Mouse (Mus musculus) spleen, postnatal 14 days (tissue): Measurements from ENCODE around the gene Cd276.

Source experiments
- DNase-seq, 2 experiments: peaks; one replicate each; pipeline ENCODE4 v3.0.0; 2021 to 2022; ENCODE audit warnings: low spot score in 2 of 2

Cd276 gene

DNA sequence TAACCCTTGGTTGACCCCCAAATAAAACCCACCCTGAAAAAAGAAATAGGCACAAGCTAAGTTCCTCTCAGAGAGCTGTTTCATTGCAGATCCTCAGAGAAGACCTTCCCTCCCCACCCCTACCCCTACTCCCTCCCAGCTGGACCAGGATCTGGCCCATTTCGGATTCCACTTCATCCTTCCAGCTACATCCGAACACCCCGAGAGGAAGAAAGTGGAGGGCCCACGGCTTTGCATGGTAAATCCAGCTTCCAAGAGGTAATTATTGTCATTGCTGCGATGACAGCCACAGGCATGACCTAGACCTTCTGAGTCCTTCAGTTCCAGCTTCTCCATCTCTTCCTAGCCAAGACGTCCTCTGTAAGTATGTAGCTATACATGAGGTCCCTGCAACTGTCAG lies 4.3 kb downstream of the Cd276 start:
- DNase-seq = no peak

GRCm38 (mm10) chr9:58549694-58550093 lies 5.5 kb downstream of the Cd276 start:
- DNase-seq = no peak

DNA sequence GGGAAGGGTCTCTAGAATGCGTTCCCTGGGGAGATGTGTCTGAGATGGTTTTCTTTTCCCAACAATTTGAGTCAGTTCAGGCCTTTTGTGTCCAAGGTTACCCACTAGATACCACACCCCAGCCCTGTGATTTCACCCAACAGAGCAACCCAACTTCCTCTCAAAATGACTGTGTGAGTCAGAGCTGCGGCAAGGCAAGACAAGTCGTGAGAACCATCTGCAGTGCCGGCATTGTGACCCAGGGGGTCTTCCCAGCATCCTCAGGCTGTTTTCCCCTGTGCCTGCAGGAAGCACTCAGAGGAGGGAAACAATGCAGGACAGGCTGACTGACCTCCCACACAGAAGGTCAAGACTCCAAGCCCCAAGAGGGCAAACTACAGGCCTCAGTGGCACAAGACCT lies 6.3 kb downstream of the Cd276 start:
- DNase-seq = no peak

DNA sequence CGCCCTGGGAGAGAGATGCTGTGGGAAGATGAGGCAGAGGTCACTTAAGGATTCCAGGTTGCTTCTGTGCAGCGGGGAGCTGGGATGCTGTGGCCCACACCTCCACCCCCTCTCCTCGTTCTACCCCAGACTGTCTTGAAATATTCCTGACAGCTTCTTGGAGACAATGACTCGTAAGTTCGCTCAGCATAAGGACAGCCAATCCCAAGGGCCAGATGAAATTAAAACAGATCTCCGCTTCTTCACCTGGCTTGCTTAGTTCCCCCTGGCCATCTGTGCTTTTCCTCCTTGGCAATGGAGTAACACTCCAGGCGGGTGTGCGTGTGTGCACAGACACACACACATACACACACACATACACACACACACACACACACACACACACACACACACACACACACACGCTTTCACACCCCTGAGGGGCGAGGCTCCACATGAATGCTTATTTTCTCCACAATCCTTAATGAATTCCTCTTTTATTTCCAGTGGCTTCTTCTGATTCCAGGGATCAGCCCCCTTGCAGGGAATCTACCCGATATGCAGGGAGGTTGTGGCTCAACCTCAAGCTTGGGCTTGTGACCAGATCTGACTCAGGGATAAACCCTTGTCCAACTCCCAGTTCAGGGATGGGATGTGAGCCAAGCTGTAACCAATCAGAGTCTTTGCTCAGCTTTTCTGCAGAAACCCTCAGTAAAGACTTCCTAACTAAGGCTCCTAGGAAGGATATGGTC lies 8.4 kb downstream of the Cd276 start:
- no peak for DNase-seq

GRCm38 (mm10) chr9:58545428-58545827 lies 9.8 kb downstream of the Cd276 start:
- no peak for DNase-seq

- DNase-seq = no peak
Measured at GRCm38 (mm10) chr9:58544879-58545324, 10.3 kb downstream of the Cd276 start.

- peak in 1 of 2 experiments; percentile 30 for DNase-seq
Measured at GRCm38 (mm10) chr9:58541895-58542338, 13.3 kb downstream of the Cd276 start.

GRCm38 (mm10) chr9:58539886-58540285 lies 15.4 kb downstream of the Cd276 start:
- DNase-seq = peak in 1 of 2 experiments; percentile 47

GRCm38 (mm10) chr9:58537774-58538173 lies 17.5 kb downstream of the Cd276 start:
- DNase-seq = no peak

GRCm38 (mm10) chr9:58535447-58536134 lies 19.6 kb downstream of the Cd276 start:
- peak in 1 of 2 experiments; percentile 29 for DNase-seq

DNA sequence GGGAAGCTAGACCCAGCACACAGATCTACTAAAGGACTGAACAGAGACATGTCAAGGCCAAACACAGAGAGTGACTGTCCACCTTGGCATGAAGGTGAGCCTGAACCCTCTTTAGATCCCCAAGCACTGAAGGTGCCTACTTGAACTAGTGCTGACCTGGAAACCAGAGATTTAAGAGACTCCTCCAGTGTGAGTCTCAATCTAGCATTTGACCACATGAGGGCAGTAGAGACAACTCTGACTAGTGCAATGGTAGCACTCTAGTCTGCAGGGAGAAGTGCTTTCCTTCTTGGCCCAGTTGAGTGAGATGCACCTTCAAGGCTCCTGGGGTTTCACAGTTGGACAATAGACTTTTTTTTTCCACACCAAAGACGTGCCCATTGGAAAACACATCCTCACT lies 20.5 kb downstream of the Cd276 start:
- peak in 1 of 2 experiments; percentile 39 for DNase-seq

DNA sequence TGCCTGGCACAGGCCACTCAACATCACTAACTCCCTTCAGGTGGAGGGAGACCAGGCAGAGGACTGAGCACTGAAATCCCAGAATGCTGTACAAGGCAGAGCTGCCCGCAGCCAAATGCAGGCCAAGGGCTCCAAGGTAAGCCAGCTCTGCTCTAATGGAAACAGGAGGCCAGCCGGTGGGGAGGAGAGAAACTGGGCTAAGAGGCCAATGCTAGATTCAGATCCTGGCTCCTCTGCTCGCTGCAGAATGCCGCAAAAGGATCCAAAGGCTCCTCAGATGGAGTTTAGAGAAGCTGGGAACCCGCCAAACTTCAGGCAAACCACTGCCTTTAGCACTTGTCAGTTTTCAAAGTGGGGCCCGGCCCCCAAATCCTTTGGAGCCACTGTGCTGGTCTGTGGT lies 21.9 kb downstream of the Cd276 start:
- no peak for DNase-seq

DNA sequence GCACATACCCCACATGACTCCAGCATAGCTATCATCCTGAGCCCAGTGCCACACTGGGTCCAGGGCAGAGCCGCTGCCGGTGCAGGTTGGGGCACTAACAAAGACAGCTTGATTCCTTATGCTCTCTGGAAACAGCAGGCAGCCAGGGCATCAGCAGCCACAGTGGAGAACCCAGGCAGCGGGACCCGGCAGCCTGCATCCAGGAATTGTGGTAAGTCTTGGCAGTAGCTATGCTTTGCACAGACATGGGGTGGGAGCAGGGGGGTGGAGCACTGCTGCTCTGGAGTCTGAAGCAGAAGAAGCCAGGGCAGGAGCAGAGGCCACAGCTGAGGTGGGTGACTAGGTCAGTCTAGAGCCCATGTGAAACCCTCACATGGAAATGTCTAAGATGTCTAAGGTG lies 23.0 kb downstream of the Cd276 start:
- DNase-seq = no peak

GRCm38 (mm10) chr9:58530407-58530806 lies 24.8 kb downstream of the Cd276 start:
- DNase-seq = no peak

GRCm38 (mm10) chr9:58527841-58528240 lies 27.4 kb downstream of the Cd276 start:
- DNase-seq = no peak

- no peak for DNase-seq
Measured at GRCm38 (mm10) chr9:58525108-58525507, 30.1 kb downstream of the Cd276 start.

GRCm38 (mm10) chr9:58521883-58522423 lies 33.3 kb downstream of the Cd276 start:
- no peak for DNase-seq

DNA sequence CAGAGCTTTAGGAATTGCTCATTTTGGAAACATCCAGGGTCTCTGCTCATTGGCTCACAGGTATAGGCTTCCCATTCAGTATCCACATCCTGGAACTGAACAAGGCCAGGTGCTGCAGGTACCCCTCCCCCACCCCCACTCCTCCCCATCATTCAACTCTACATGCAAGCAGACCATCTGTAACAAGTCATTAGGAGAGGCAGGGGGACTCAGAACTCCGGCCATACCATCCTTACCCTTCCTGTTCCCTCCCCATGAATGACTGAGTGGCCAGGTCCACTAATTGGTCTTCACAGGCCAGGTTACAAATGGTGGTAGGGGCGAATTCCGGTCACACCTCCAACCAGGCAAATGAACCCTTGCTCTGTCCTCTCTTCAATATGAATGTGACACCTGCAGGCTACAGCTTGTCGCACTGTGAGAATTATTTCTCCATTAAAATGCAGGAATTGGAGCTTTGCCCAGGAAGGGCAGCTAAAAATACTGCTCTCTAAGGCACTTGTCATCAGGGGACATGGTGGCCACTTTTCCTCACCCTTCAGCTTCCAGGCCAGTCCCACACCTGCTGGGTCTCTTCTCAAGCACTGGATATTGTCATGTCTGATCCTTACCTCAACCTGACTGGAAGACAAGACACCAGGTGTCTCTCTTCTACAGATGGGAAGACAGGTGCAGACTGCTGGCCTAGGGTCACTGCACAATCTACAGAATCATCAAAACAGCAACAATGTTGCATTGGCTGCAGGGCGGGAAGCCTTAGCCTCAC lies 34.2 kb downstream of the Cd276 start:
- DNase-seq = no peak

GRCm38 (mm10) chr9:58519953-58520352 lies 35.3 kb downstream of the Cd276 start:
- DNase-seq = no peak

DNA sequence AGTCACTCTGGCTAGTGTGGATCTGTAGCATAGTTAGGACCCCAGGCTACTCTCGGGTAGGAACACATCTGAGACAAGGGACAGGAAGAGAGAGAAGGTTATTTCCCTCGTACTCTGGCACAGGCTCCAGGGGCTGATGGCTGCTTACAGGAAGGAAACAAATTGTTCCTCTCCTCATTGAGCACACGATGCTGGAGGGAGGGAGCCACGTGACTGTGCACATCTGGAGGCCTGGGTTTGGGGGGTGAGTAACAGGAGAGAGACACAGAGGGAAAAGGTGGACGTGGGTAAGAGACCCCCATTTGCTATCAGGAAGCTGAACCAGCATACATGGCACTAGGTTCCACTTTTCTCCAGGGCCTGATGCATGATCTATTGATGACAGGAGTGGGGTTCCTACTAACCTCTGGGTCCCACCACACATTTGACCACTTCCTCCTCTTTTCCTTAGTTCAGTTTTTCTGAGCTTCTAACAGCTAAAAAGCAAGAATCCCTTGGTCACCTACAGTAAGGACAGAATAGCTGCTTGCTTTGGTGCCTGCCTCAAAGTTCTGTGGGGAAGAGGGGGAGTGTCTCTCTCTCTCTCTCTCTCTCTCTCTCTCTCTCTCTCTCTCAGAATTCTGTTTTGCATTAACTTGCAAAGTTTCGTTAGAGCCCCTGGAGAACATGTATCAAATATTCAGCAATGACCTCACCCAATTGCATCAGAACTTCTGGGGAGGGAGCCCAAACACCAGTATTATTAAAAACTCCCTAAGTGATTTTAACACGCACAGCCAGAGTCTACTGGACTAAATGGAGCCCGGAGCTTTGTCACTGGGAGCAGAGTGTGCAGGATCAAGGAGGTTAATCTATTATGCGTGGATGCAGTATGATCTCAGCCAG lies 37.1 kb downstream of the Cd276 start:
- DNase-seq = no peak

- no peak for DNase-seq
Measured at GRCm38 (mm10) chr9:58516480-58516879, 38.8 kb downstream of the Cd276 start.
